Mouse (Mus musculus): ENCODE results near the gene Zfp85. TPM values are rescaled to one million over a fixed set of nuclear protein-coding genes. Genes with fewer than 3 reads are reported as not detected.
"Not testable (repeated sequence)": the region's sequence is repeated elsewhere in the genome, so short reads cannot be mapped to it uniquely, and the experiment has no call there.

Gene Zfp85
- polyA plus RNA-seq (2015; fragmentation: Nextera tagmentation; extraction: Ambion mirVana), result 7.8 and 8.5 TPM in 2 replicates

- peak; percentile 74 for DNase-seq (ENCODE audit: low spot score)
These were observed at the start of gene Zfp85 for GRCm38 (mm10) chr13:67754333-67755306. Zfp85 (minus strand) TSS chr13:67755228.

DNA sequence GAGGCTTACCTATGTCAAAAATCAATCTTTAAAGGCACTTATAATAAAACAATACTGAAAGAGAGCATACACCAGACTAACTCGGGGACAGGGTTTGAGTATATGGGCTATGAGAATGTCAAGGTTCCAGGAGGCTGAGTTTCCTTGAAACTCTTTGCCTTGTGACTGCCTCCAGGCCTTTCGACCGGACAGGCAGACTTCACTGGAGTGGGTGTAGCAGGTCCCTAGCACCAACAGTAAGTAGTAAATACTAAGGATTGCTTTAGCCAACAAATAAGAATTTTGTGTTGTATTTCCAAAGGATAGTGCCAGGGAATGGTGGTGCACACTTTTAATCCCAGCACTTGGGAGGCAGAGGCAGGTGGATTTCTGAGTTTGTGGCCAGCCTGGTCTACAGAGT lies 44.1 kb upstream of the Zfp85 start:
- DNase-seq (ENCODE audit: low spot score), result not testable (repeated sequence)

DNA sequence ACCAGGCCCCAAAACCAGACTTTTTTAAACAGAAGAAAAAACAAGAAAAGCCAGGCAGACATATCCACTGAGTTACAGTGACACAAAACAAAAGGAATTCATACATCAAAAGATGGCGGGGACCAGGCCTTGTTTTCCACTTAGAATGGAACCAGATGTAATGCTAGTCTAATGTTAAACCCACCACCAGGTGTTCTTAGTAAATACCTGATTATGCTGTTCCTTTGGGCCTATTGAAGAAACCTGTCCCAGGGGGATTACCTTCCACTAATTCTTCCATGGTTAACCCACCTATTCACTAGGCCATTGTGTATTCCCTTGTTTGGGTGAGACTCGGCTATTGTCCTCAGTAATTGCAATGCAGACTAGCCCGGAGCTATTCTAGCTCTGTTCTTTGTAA lies 43.6 kb upstream of the Zfp85 start:
- DNase-seq (ENCODE audit: low spot score), result no peak

- DNase-seq (ENCODE audit: low spot score), result no peak
These were observed 37.0 kb upstream of the Zfp85 start for GRCm38 (mm10) chr13:67791921-67792455.

GRCm38 (mm10) chr13:67779265-67780221 lies 24.5 kb upstream of the Zfp85 start, which contains the start of gene Zfp493:
Zfp493 (plus strand) TSS chr13:67779693.
- peak; percentile 83 for DNase-seq (ENCODE audit: low spot score)

DNA sequence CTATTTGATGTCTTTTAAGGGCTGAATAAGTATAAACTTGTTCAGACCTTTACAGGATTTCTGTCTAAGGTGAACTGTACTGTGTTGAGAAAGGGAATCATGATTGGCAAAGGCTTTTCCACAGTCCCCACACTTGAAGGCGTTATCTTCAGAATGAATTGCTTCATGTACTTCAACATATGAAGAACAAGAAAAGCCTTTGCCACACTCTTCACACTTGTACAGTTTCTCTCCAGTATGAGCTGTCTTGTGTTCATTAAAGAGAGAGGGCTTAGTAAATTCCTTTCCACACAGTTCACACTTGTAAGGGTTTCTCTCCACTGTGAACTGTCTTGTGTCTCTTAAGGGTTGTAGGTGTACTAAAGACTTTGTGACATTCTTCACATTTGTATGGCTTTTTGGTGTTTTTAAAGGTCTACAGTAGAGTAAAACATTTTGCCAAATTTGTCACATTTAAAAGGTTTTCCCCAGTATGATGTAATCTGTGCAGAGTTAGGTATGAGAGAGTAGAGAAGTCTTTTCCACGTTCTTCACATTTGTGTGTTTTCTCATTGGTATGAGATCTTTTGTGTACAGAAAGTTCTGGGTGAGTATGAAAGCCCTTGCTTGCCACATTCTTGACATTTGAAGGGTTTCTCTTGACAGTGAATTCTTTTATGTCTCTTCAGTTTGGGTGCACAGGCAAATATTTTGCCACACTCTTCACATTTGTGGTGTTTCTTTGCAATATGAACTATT lies 8.2 kb upstream of the Zfp85 start:
- no peak for DNase-seq (ENCODE audit: low spot score)

DNA sequence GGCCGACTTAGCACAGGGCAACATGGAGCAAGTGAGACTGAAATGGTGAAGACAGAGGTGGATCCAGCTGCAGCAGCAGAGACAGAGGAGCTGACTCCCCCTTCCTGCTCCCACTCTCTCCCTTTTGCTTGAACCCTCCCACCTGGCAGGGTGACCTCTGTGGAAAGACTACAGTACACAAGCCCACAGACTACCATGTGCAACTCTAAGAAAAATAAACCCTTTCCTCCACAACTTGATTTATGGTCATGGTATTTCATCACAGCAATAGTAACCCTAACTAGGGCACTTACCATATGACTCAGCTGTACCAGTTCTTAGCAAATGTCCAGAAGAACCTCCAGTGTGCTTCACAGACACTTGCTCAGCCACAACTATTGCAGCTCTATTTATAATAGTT lies 4.9 kb upstream of the Zfp85 start:
- no peak for DNase-seq (ENCODE audit: low spot score)

DNA sequence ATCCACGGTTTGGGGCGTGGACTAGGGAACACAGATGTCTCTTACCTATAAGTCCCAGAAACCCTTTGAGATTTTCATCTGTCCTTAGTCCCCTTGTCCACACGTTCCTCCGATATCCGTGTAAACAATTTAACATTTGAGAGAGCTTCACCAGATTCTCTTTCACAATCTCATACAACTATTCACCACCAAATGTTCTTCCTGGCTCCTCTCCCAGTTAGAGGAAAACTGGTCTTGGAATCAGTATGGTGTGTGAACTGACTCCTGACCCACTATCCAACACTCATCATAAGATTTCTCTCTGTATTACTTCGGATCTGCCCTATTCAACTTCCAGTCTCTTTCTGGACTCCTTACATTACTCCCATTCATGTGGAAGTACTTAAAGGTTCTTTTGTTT lies 733 bp upstream of the Zfp85 start:
- no peak for DNase-seq (ENCODE audit: low spot score)

GRCm38 (mm10) chr13:67743896-67744295 lies 11.1 kb downstream of the Zfp85 start:
- no peak for DNase-seq (ENCODE audit: low spot score)

DNA sequence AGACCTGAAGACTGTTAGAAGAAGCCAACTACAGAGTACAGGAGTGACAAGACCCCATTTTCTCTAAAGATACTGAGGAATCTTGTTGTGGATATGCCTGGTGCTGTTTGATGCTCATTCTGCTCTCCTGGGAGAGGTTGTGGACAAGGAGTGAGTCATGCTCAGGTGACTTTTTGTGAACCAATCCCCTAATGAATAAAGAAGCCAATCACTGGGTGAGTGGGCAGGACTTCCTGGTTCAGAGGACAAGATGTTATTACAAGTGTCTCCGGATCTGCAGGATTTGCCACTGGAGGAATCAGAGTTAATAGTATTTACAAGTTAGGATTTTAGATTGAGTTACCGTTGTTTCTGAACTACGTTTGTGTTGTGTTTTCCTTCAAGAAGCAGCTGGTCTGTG lies 12.1 kb downstream of the Zfp85 start:
- no peak for DNase-seq (ENCODE audit: low spot score)

- not testable (repeated sequence) for DNase-seq (ENCODE audit: low spot score)
These were observed 20.6 kb downstream of the Zfp85 start for GRCm38 (mm10) chr13:67734391-67734790.

DNA sequence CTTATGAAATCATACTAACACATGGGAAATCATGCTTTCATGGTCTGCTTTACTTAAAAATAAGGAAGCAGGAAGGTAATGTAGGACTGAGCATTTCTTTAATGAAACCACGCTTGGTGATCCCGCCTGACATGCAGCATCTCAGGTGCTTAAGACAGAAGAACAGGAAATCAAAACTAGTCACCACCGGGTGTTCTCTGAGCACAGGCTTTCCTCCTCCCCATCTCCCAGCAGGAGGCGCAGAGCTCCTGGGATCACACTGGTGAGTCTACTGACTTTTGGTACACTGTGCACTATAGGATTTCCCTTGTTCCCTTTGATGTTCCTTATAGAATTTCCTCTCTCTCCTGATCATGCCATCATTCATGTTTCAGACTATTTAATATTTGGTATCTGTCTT lies 25.6 kb downstream of the Zfp85 start:
- peak; percentile 9 for DNase-seq (ENCODE audit: low spot score)

DNA sequence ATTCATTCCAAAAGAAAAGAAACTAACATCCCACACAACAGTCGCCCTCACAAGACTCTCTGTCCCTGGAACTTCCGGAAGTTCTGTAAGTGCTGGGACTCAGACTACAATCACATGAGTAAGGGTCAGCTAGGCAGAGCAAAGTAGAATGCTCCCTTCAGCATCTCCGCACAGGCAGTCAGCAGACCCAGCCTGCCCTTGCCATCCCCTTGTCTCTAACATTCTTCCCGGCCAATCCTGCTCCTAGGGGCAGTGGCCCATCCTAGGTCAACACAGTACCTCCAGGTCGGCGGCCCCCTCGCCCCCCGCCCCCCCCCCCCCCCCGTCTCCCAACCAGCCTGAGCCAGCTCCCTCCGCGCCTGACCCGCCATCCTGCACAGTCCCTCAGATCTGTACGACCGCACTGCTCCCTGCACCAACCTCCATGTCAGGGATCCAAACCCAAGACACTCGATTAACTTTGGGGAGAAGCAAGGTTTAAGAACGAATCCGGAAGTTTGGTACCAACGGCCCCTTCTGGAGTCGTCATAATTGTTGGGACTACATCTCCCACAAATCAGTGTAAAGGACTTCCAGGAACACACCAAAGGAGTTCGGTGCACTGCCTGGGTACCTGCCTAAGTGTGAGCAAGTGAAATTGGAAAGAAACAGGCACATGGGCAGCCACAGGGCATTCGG lies 26.2 kb downstream of the Zfp85 start, which contains the start of gene Zfp65:
TSS of gene Zfp65 (minus strand) at position 533 of the 678 bp plus-strand sequence.
- DNase-seq (ENCODE audit: low spot score), result peak; percentile 60

DNA sequence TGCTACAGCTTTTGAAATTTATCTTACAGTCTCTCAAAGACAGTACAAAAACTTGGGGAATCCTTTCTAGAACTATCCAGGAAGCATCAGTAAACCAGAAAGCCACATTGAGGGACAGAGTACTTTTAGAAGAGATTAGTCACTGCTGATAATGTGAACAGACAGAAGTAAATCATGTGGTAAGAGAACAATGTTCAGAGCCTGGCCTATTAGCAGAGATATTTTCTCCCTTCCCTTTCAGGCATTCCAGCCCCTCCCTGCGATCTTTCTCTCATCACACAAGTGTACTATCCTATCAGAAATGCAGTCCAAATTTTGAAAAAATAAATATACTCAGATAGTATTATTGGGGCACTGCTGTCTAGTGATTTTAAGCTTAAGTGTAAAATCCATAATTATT lies 26.9 kb downstream of the Zfp85 start:
- DNase-seq (ENCODE audit: low spot score), result no peak

GRCm38 (mm10) chr13:67725331-67725730 lies 29.7 kb downstream of the Zfp85 start:
- not testable (repeated sequence) for DNase-seq (ENCODE audit: low spot score)

DNA sequence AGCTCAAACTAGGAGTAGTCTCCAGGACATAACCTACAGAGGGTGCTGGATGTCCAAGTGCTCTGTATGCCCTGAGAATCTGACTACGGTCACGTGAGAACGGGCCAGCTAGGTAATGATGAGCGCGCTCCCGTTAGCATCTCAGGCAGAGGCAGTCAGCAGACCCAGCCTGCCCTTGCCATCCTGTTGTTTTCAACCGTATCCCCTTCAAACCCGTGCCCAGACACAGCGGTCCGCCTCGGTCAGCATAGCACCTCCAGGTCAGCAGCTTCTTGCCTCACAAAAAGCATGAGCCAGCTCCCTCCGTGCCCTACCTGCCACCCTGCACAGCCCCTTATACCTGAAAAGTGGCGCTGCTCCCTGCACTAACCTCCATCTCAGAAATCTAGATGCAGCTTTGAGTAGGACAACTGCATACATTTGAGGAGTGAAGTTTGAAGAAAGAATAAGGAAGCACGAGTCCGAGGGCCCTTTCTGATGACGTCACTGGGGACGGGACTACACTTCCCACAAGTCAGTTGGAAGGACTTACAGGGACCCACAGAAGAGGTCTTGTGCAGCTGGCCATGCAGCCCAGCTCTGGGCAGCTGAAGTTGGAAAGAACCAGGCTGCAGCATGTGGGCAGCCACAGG lies 31.1 kb downstream of the Zfp85 start:
- DNase-seq (ENCODE audit: low spot score), result peak; percentile 87
